Mouse (Mus musculus): Measurements from ENCODE around the gene Rinl. TPM values are rescaled to one million over a fixed set of nuclear protein-coding genes. Genes with fewer than 3 reads are reported as not detected.
A peak's percentile ranks its signal among the peaks of the same experiment; 100 is the strongest.

Gene Rinl
- polyA plus RNA-seq, 1 experiment from 2014 or later: 4.7 TPM

DNA sequence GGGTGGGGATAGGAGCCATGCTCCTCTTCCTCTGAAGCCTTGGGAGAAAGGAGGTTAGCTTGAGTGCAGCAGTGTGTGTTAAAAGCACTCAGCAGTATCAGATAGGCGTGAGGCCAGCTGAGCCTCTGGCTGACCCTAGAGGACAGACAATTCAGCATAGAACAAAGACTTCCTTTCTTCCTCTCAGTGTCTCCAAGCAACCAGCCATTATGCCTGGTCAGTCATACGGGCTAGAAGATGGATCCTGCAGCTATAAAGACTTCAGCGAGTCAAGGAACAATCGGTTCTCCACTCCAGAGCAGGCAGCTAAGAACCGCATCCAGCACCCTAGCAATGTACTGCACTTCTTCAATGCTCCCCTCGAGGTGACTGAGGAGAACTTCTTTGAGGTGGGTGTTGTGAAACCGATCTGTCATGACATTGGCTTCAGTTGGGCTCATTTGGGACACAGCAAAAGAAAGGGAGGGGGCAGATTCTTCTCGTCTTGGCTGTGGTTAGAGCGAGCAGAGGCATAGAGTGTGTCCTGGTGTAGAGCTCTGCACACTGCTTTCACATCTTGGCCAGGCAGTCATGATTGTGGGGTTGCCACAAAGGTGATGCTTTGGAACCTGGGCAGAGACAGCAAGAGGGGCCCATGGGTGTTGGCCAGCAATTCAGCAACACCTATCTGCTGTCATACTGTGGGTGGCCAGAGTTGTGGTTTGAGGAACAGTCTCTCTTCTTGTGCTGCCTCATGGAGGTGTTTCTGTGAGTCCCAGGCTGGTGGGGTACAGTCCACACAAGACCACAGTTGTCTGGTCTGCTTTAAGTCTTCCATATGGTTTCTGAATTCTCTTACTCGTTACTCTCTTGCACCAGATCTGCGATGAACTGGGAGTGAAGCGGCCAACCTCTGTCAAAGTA, 31.8 kb downstream of the Rinl start:
- Histone ChIP-seq H3K4me3 (no peak overlapping the region), H3K4me1 (peaks cover 36% of the 10 kb centered on the region), H3K36me3 (peaks cover 75% of the 10 kb centered on the region), H3K9me3 (no peaks in the 10 kb centered on the region), H3K27me3 (no peaks in the 10 kb centered on the region), H3K4me2 (no peak overlapping the region), H3K9ac (no peak overlapping the region), H3K27ac (peak overlapping the region; percentile 50)
- WGBS: 77% methylated on average over 12 of the region's 12 CpGs
- ATAC-seq (ENCODE audit: insufficient number of reproducible peaks, low FRiP score, low TSS enrichment, low read depth): no peak

DNA sequence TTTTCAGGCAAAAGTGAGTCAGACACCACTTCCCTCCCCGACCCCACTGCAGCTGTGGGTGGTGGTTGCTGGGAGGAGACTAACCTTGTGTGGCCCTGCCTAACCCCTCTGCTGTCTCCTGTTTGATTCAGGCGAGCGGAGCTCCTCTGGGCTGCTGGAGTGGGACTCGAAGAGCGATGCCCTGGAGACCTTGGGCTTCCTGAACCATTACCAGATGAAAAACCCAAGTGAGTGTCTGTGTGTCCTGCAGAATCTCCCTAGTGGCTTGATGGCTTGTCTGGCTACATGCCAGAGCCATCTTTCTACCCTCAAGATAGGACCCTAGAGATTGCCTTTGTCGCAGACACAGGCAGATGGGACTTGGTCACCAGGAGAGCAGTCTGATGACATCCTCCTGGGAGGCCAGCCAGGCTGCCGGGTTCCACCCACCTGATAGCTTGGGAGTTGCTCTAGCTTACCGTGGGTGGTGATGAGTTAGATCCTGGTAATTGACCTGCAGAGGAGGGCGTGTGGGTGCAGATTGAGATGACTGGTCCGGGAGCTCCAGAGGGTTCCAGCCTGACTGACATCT, 32.6 kb downstream of the Rinl start:
- H3K4me3 ChIP-seq: no peak overlapping the region

DNA sequence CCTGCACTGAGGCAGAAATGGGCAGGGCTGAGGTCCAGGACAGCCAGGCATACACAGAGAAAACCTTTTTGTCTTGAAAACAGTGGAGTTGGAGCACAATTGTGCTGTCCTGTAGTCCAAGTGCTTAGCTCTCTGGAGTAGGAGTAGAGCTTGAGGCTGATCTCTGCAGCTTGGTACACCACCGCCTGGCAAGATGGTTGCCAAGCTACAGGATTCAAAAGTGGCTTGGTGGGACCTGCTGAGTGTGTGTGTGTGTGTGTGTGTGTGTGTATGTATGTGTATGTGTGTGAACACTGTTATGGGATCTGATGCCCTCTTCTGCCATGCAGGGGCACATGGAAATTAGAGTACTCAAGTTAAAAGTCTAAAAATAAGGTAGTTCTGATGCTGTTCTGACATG, 33.8 kb downstream of the Rinl start:
- 71% methylated on average over 1 of the region's 1 CpGs for WGBS
- no peak overlapping the region for H3K4me2 ChIP-seq
- peak overlapping the region; percentile 92 for H3K27ac ChIP-seq
- H3K27me3 ChIP-seq: no peaks in the 10 kb centered on the region
- H3K4me1 ChIP-seq: peaks cover 34% of the 10 kb centered on the region
- ATAC-seq (ENCODE audit: insufficient number of reproducible peaks, low FRiP score, low TSS enrichment, low read depth): no peak
- peaks cover 55% of the 10 kb centered on the region for H3K36me3 ChIP-seq
- no peak overlapping the region for H3K4me3 ChIP-seq
- H3K9ac ChIP-seq: no peak overlapping the region
- no peaks in the 10 kb centered on the region for H3K9me3 ChIP-seq

More for the DNA sequence above, 32.6 kb downstream of the Rinl start:
- WGBS: 75% methylated on average over 10 of the region's 10 CpGs
- H3K27ac ChIP-seq: peak overlapping the region; percentile 50; the same call in 1 of the 2 replicates
- peaks cover 67% of the 10 kb centered on the region for H3K36me3 ChIP-seq
- H3K4me2 ChIP-seq: no peak overlapping the region
- H3K9ac ChIP-seq: no peak overlapping the region
- no peak for ATAC-seq (ENCODE audit: insufficient number of reproducible peaks, low FRiP score, low TSS enrichment, low read depth)
- no peaks in the 10 kb centered on the region for H3K27me3 ChIP-seq
- H3K4me1 ChIP-seq: peaks cover 36% of the 10 kb centered on the region
- H3K9me3 ChIP-seq: no peaks in the 10 kb centered on the region

DNA sequence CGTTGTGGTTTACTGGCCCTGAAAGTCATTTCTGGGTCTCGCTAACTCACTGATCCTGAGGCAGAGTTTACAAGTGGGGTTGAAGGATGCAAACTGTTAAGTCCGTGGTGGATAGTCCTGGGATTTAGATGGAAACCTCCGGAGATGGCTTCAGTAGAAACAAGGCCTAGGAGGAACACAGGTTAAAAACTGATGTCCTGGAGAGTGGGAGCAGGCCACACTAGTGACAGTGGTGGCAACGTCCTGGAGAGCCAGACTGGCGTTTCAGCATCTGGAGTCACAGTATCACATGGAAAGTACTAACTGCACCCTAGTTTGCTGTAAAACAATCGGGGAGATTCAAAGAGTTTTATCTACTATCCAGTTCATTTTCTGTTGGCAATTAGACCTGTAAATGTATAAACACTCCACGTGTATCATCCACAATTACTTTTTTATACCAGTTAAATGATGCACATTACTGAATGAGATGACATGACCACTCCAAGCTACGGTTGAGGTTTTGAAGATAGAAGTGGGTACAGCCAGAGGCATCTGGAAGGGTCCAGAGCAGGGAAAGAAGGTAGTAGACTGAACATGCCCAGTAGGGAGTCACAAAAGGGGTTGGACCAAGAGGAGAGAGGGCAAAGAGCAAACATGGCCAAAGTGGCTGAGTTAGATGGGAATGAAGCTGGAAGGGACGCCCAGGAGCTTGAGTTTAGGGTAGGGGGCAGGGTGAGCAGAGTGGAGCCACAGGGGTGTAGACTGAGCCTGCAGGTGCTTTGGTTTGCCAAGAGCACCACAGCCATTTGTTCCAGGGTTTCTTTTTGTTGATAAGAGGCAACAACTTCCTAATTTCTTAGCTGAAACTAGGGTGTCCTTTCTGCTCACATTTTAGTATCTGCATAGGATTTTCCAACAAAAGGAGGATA, 34.5 kb downstream of the Rinl start:
- no peaks in the 10 kb centered on the region for H3K27me3 ChIP-seq
- H3K4me1 ChIP-seq: peaks cover 29% of the 10 kb centered on the region
- ATAC-seq (ENCODE audit: insufficient number of reproducible peaks, low FRiP score, low TSS enrichment, low read depth): no peak
- H3K9me3 ChIP-seq: no peaks in the 10 kb centered on the region
- WGBS: 49% methylated on average over 10 of the region's 10 CpGs
- H3K27ac ChIP-seq: peak overlapping the region; percentile 92
- no peak overlapping the region for H3K4me2 ChIP-seq
- no peak overlapping the region for H3K4me3 ChIP-seq
- H3K9ac ChIP-seq: no peak overlapping the region
- peaks cover 48% of the 10 kb centered on the region for H3K36me3 ChIP-seq

DNA sequence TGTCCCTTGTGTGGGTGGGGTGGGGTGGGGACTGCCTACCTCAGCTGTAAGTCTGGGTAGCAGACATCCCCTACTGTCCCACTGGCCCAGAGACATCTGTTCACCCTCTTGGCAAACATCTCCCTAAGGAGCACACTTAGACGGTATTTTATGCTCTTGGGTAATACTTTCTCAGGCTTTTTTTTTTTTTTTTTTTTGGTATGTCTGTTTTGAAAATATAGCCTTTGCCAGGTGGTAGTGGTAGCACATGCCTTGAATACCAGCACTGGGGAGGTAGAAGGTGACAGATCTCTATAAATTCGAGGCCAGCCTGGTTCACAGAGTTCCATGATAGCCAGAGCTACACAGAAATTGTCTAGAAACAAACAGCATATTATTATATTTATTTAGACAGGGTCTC, 35.2 kb downstream of the Rinl start:
- Histone ChIP-seq H3K9me3 (no peaks in the 10 kb centered on the region), H3K9ac (no peak overlapping the region), H3K27ac (peak overlapping the region; percentile 92), H3K4me3 (no peak overlapping the region), H3K27me3 (no peaks in the 10 kb centered on the region), H3K4me2 (no peak overlapping the region), H3K4me1 (peaks cover 26% of the 10 kb centered on the region), H3K36me3 (peaks cover 45% of the 10 kb centered on the region)
- WGBS: 27% methylated on average over 2 of the region's 2 CpGs
- no peak for ATAC-seq (ENCODE audit: insufficient number of reproducible peaks, low FRiP score, low TSS enrichment, low read depth)

DNA sequence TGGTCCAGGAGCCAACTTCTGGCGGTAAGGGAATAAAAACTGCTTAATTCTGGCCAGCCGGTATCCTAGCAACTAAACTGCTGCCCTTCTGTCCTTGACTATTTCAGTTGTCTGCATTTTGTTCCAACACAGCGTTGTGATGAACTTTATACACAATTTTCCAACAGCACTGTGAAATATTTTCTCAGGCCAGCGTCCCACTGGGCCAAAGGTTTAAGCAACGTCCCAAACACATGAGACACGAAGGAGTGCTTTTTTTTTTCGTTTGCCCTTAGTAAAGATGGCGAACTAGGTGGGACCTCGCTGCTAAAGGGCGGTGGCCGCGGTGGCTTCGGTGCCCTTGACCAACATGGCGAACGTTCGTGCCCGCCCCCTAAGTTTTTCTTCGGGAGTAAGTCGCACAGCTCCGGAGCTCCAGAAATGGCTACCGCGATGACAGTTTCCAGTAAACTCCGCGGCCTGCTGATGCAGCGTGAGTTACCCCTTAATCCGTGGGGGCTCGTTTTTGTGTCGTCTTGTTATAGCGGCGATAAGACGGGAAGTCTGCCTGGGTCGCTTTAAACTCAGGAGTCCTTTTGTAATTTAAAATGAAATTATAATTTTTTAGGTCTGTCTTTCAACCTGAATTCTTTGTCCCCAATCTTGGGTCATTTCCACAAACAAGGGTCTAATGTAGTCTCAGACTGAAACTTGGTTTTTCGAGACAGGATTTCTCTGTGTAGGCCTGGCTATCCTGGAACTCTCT, 36.3 kb downstream of the Rinl start, which contains the start of gene Ech1:
Ech1 (plus strand) TSS at position 277 of the 745 bp plus-strand sequence.
- Histone ChIP-seq H3K9me3 (no peaks in the 10 kb centered on the region), H3K27ac (peak within 1 kb of the TSS; percentile 92), H3K4me3 (peak within 1 kb of the TSS; percentile 49), H3K4me2 (peak within 1 kb of the TSS; percentile 52), H3K27me3 (no peaks in the 10 kb centered on the region), H3K9ac (peak within 1 kb of the TSS; percentile 52), H3K36me3 (peaks cover 42% of the 10 kb centered on the region), H3K4me1 (peaks cover 26% of the 10 kb centered on the region)
- ATAC-seq (ENCODE audit: insufficient number of reproducible peaks, low FRiP score, low TSS enrichment, low read depth): peak; percentile 61; the same call in 1 of the 2 replicates
- 1% methylated on average over 33 of the region's 33 CpGs for WGBS

DNA sequence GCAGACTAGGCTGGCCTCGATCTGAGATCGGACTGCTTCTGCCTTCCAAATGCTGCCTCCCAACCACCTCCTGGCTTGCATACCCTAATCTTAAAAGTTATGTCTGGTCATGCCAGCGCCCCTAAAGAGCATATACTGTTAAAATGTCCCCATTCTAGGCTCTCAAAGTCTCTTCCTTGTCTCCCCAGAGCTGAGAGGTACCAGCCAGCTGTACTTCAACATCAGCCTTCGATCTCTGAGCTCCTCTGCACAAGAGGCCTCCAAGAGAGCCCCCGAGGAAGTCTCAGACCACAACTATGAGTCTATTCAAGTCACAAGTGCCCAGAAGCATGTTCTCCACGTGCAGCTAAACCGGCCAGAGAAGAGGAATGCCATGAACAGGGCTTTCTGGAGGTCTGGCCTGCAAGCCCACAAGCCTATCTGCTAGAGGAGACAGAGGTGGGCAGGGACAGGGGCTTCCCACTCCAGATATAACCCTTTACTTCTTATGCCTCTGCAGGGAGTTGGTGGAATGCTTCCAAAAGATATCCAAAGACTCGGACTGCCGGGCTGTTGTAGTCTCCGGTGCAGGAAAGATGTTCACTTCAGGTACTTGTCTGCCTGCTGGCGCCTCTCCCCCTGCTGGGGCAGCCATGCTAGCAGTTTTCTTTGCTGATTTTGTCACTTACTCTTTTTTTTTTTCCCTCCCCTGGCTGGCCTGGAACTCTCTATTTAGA, 37.1 kb downstream of the Rinl start:
- H3K4me3 ChIP-seq: peak overlapping the region; percentile 49
- WGBS: 39% methylated on average over 11 of the region's 11 CpGs
- no peak for ATAC-seq (ENCODE audit: insufficient number of reproducible peaks, low FRiP score, low TSS enrichment, low read depth)
- H3K9me3 ChIP-seq: no peaks in the 10 kb centered on the region
- H3K36me3 ChIP-seq: peaks cover 42% of the 10 kb centered on the region
- H3K9ac ChIP-seq: peak overlapping the region; percentile 52
- H3K27me3 ChIP-seq: no peaks in the 10 kb centered on the region
- H3K4me2 ChIP-seq: peak overlapping the region; percentile 52
- peaks cover 23% of the 10 kb centered on the region for H3K4me1 ChIP-seq
- peak overlapping the region; percentile 92 for H3K27ac ChIP-seq

DNA sequence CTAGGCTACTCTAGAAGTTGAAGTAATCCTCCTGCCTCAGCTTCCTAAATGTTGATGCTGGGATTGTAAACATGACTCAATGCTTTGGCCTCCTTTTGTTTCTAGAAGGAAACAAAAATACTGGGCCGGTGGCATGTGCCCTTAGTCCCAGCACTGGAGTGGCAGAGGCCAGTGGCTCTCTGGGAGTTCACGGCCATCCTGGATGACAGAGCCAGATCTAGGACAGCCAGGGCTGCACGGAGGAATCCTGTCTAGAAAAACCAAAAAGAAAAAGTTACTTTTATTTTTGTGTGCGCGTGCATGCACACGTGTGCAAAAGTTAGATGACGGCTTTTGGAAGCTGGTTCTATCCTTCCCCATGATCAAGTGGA, 37.6 kb downstream of the Rinl start:
- H3K9me3 ChIP-seq: no peaks in the 10 kb centered on the region
- ATAC-seq (ENCODE audit: insufficient number of reproducible peaks, low FRiP score, low TSS enrichment, low read depth): no peak
- peak overlapping the region; percentile 92 for H3K27ac ChIP-seq
- peaks cover 22% of the 10 kb centered on the region for H3K4me1 ChIP-seq
- 88% methylated on average over 7 of the region's 7 CpGs for WGBS
- peaks cover 42% of the 10 kb centered on the region for H3K36me3 ChIP-seq
- peak overlapping the region; percentile 49 for H3K4me3 ChIP-seq
- H3K9ac ChIP-seq: no peak overlapping the region
- H3K27me3 ChIP-seq: no peaks in the 10 kb centered on the region
- H3K4me2 ChIP-seq: peak overlapping the region; percentile 52; the same call in 1 of the 2 replicates

DNA sequence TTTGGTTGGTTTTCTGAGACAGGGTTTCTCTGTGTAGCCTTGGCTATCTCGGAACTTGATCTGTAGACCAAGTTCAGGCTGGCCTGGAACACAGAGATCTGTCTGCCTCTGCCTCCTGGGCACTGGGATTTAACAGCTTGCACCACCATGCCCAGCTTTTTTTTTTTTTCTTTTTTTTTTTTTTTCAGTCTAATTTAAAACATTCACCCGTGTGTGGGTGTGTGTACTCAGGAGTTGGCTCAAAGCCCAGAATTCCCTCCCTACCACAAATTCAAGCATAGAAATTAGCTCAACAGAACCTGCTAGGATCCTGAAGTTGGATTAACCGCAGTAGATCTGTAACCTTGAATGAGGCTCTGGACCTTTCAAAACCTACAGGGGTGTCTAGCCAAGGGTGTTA, 38.6 kb downstream of the Rinl start:
- H3K36me3 ChIP-seq: peaks cover 42% of the 10 kb centered on the region
- H3K4me3 ChIP-seq: no peak overlapping the region
- no peak overlapping the region for H3K27ac ChIP-seq
- no peaks in the 10 kb centered on the region for H3K9me3 ChIP-seq
- no peak for ATAC-seq (ENCODE audit: insufficient number of reproducible peaks, low FRiP score, low TSS enrichment, low read depth)
- no peak overlapping the region for H3K4me2 ChIP-seq
- peaks cover 19% of the 10 kb centered on the region for H3K4me1 ChIP-seq
- no peaks in the 10 kb centered on the region for H3K27me3 ChIP-seq
- 39% methylated on average over 3 of the region's 3 CpGs for WGBS
- H3K9ac ChIP-seq: no peak overlapping the region

DNA sequence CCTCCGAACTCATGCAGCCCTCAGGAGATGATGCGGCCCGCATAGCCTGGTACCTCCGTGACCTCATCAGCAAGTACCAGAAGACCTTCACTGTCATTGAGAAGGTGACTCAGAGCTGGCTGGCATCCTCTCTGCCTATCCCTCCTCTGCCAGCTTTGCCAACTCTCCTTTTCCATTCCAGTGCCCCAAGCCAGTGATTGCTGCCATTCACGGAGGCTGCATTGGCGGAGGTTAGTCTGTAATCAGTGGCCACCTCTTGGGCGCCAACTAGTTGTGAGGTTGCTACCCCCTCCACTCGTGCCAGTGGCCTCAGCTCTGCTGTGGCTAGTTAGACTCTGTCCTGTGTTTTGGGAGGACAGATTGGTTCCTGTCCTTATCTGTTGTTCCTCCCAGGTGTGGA, 41.1 kb downstream of the Rinl start:
- H3K4me3 ChIP-seq: no peak overlapping the region
- H3K27me3 ChIP-seq: no peaks in the 10 kb centered on the region
- no peak for ATAC-seq (ENCODE audit: insufficient number of reproducible peaks, low FRiP score, low TSS enrichment, low read depth)
- no peak overlapping the region for H3K27ac ChIP-seq
- peaks cover 12% of the 10 kb centered on the region for H3K4me1 ChIP-seq
- WGBS: 92% methylated on average over 8 of the region's 8 CpGs
- H3K9me3 ChIP-seq: no peaks in the 10 kb centered on the region
- H3K9ac ChIP-seq: no peak overlapping the region
- peaks cover 34% of the 10 kb centered on the region for H3K36me3 ChIP-seq
- H3K4me2 ChIP-seq: no peak overlapping the region

DNA sequence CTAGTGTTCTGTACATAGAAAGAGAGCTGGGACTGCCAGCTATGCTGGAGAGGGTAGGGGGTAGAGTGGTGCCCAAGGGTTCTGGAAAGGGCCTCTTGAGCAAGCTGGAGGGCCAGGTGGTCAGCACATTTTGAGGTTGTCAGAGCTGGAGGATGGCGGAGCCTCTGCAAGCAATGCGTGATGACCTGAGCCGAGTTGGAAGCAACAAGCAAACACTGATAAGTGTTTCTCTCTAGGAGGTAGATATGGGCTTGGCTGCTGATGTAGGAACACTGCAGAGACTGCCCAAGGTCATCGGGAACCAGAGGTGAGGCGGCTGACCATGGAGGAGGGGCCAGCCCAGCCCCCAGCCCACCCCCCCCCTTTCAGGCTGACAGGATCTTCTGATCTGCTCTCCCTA, 42.2 kb downstream of the Rinl start:
- Histone ChIP-seq H3K4me1 (peaks cover 9% of the 10 kb centered on the region), H3K9ac (no peak overlapping the region), H3K9me3 (no peaks in the 10 kb centered on the region), H3K27ac (no peak overlapping the region), H3K4me2 (no peak overlapping the region), H3K36me3 (peaks cover 34% of the 10 kb centered on the region), H3K4me3 (no peak overlapping the region), H3K27me3 (no peaks in the 10 kb centered on the region)
- ATAC-seq (ENCODE audit: insufficient number of reproducible peaks, low FRiP score, low TSS enrichment, low read depth): no peak
- 89% methylated on average over 5 of the region's 5 CpGs for WGBS
